Mouse (Mus musculus): ENCODE results near the gene Ppp1r14a.

- TF ChIP-seq CTCF (IDR thresholded peaks at IDR 0.05; ENCODE audit: control insufficient read depth, insufficient read depth, low read length) (no peak), POLR2A (IDR thresholded peaks at IDR 0.05; ENCODE audit: borderline replicate concordance, control insufficient read depth, low read depth, low read length) (no peak)
Observed at GRCm38 (mm10) chr7:29270445-29270844, 18.7 kb upstream of the Ppp1r14a start.

All from bone marrow, adult 2 months (tissue).